Mouse (Mus musculus) liver, postnatal 0 days (tissue): ENCODE measurements around the gene Celf2. TPM values are rescaled to one million over a fixed set of nuclear protein-coding genes. Genes with fewer than 3 reads are reported as not detected.

Experiments used
- ATAC-seq: fragments of 200-750 bp; cut with Nextera tagmentation; 2 replicates; pipeline ENCODE4 v1.8.0; 2017; ENCODE audit warnings: mild to moderate bottlenecking, moderate library complexity
- DNase-seq: peaks from one replicate; pipeline ENCODE4 v3.0.0-alpha.2; 2016
- H3K27ac ChIP-seq: fragments of 300-500 bp; sonication (generic); 2 replicates; pipeline ENCODE4 v1.5.1; 2014; ENCODE audit warnings: antibody characterized with exemption, moderate library complexity, mild to moderate bottlenecking, low read depth
- H3K27me3 ChIP-seq: fragments of 300-500 bp; sonication (generic); 2 replicates; pipeline ENCODE4 v1.6.1; 2014; ENCODE audit warnings: low read length, control low read depth, mixed read lengths; ENCODE audit not compliant: insufficient read depth
- H3K36me3 ChIP-seq: fragments of 300-500 bp; sonication (generic); replicated peaks from 2 replicates; pipeline ENCODE4 v1.6.1; 2014; ENCODE audit warnings: mild to moderate bottlenecking, control low read depth, low read length, moderate library complexity, mixed read lengths; ENCODE audit not compliant: insufficient read depth
- H3K4me1 ChIP-seq: fragments of 300-500 bp; sonication (generic); 2 replicates; pipeline ENCODE4 v1.6.1; 2014; ENCODE audit warnings: antibody characterized with exemption, mild to moderate bottlenecking, control low read depth; ENCODE audit not compliant: insufficient read depth
- H3K4me2 ChIP-seq: fragments of 300-500 bp; sonication (generic); 2 replicates; pipeline ENCODE4 v1.6.1; 2014; ENCODE audit warnings: low read depth, mild to moderate bottlenecking, low read length, moderate library complexity, mixed read lengths
- H3K4me3 ChIP-seq: fragments of 300-500 bp; sonication (generic); 2 replicates; pipeline ENCODE4 v1.5.1; 2014; ENCODE audit warnings: low read depth, low read length
- H3K9ac ChIP-seq: fragments of 300-500 bp; sonication (generic); replicated peaks from 2 replicates; pipeline ENCODE4 v1.6.1; 2014; ENCODE audit warnings: mild to moderate bottlenecking, moderate library complexity
- H3K9me3 ChIP-seq: fragments of 300-500 bp; sonication (generic); 2 replicates; pipeline ENCODE4 v1.6.1; 2016; ENCODE audit warnings: mild to moderate bottlenecking, control low read depth, low read length, mixed read lengths
- CTCF ChIP-seq: sonication (generic); IDR thresholded peaks from 2 replicates; pipeline ENCODE4 v1.5.1; 2016; ENCODE audit warnings: antibody characterized with exemption, low read depth
- EP300 ChIP-seq: IDR thresholded peaks from 2 replicates; pipeline ENCODE4 v1.6.1; 2016; ENCODE audit warnings: antibody characterized with exemption, low read depth, mild to moderate bottlenecking
- WGBS: fragments of 180-500 bp; shearing (Covaris S2); extraction: QIAGEN DNeasy Blood & Tissue Kit; methylation state at CpG from one replicate; pipeline ENCODE4 v1.1.7; 2014; ENCODE audit not compliant: insufficient replicate concordance; 5-methylcytosine and 5-hydroxymethylcytosine counted together
- polyA plus RNA-seq: library from polyadenylated mRNA; unstranded; fragments of >200 nt; fragmentation: Nextera tagmentation; extraction: Ambion mirVana; gene quantifications from 2 replicates; pipeline ENCODE4 v1.2.1, GENCODE M21; 2015

The Celf2 gene
- polyA plus RNA-seq, 1 experiment from 2014 or later, result 13.5 TPM

GRCm38 (mm10) chr2:7115801-7116200 is 393.6 kb downstream of the Celf2 start:
- ATAC-seq, result no peak
- H3K4me1 ChIP-seq, result no peaks in the 10 kb centered on the region
- H3K27ac ChIP-seq, result no peak overlapping the region
- TF ChIP-seq CTCF (no peak), EP300 (no peak)
- no peak overlapping the region for H3K9ac ChIP-seq
- no peaks in the 10 kb centered on the region for H3K9me3 ChIP-seq
- H3K36me3 ChIP-seq, result no peaks in the 10 kb centered on the region
- DNase-seq, result no peak
- 20% methylated on average over 2 of the region's 2 CpGs for WGBS
- no peaks in the 10 kb centered on the region for H3K27me3 ChIP-seq
- no peak overlapping the region for H3K4me3 ChIP-seq
- no peak overlapping the region for H3K4me2 ChIP-seq

GRCm38 (mm10) chr2:7115161-7115560 is 394.2 kb downstream of the Celf2 start:
- Histone ChIP-seq H3K27ac (no peak overlapping the region), H3K9me3 (no peaks in the 10 kb centered on the region), H3K4me1 (no peaks in the 10 kb centered on the region), H3K4me3 (no peak overlapping the region), H3K4me2 (no peak overlapping the region), H3K36me3 (no peaks in the 10 kb centered on the region), H3K9ac (no peak overlapping the region), H3K27me3 (no peaks in the 10 kb centered on the region)
- 67% methylated on average over 3 of the region's 3 CpGs for WGBS
- TF ChIP-seq EP300, result no peak
- TF ChIP-seq CTCF, result no peak
- peak; percentile 60; the same call in 1 of the 2 replicates for ATAC-seq
- no peak for DNase-seq

- H3K4me1 ChIP-seq, result no peaks in the 10 kb centered on the region
- no peak overlapping the region for H3K9ac ChIP-seq
- no peak overlapping the region for H3K4me3 ChIP-seq
- no peak overlapping the region for H3K27ac ChIP-seq
- TF ChIP-seq EP300 (no peak), CTCF (no peak)
- no peaks in the 10 kb centered on the region for H3K36me3 ChIP-seq
- DNase-seq, result no peak
- 75% methylated on average over 4 of the region's 4 CpGs for WGBS
- no peak overlapping the region for H3K4me2 ChIP-seq
- ATAC-seq, result no peak
- H3K9me3 ChIP-seq, result no peaks in the 10 kb centered on the region
- H3K27me3 ChIP-seq, result no peaks in the 10 kb centered on the region
Observed at GRCm38 (mm10) chr2:7113738-7114137, 395.6 kb downstream of the Celf2 start.

- TF ChIP-seq EP300 (no peak), CTCF (no peak)
Observed at GRCm38 (mm10) chr2:7112156-7112813, 397.1 kb downstream of the Celf2 start.

GRCm38 (mm10) chr2:7093414-7093813 is 415.9 kb downstream of the Celf2 start:
- H3K27me3 ChIP-seq, result no peaks in the 10 kb centered on the region
- no peak for ATAC-seq
- no peak overlapping the region for H3K27ac ChIP-seq

More at GRCm38 (mm10) chr2:7112156-7112813, 397.1 kb downstream of the Celf2 start:
- 41% methylated on average over 4 of the region's 4 CpGs for WGBS
- H3K4me2 ChIP-seq, result no peak overlapping the region
- no peaks in the 10 kb centered on the region for H3K9me3 ChIP-seq
- no peaks in the 10 kb centered on the region for H3K36me3 ChIP-seq
- ATAC-seq (no peak), DNase-seq (no peak)
- no peak overlapping the region for H3K27ac ChIP-seq
- no peak overlapping the region for H3K4me3 ChIP-seq
- H3K9ac ChIP-seq, result no peak overlapping the region
- H3K27me3 ChIP-seq, result no peaks in the 10 kb centered on the region
- no peaks in the 10 kb centered on the region for H3K4me1 ChIP-seq

GRCm38 (mm10) chr2:7092641-7093040 is 416.7 kb downstream of the Celf2 start:
- DNase-seq (no peak), ATAC-seq (no peak)
- TF ChIP-seq EP300 (no peak), CTCF (no peak)
- Histone ChIP-seq H3K36me3 (no peaks in the 10 kb centered on the region), H3K27me3 (no peaks in the 10 kb centered on the region), H3K27ac (no peak overlapping the region), H3K4me2 (no peak overlapping the region), H3K9ac (no peak overlapping the region), H3K4me3 (no peak overlapping the region), H3K9me3 (no peaks in the 10 kb centered on the region), H3K4me1 (no peaks in the 10 kb centered on the region)
- WGBS, result 85% methylated on average over 5 of the region's 5 CpGs

More at GRCm38 (mm10) chr2:7093414-7093813, 415.9 kb downstream of the Celf2 start:
- H3K9ac ChIP-seq, result no peak overlapping the region
- TF ChIP-seq CTCF (no peak), EP300 (no peak)
- no peak overlapping the region for H3K4me3 ChIP-seq
- no peak for DNase-seq
- H3K36me3 ChIP-seq, result no peaks in the 10 kb centered on the region
- H3K4me2 ChIP-seq, result no peak overlapping the region
- H3K9me3 ChIP-seq, result no peaks in the 10 kb centered on the region
- WGBS, result 73% methylated on average over 3 of the region's 3 CpGs
- H3K4me1 ChIP-seq, result no peaks in the 10 kb centered on the region
